Mouse (Mus musculus) liver, embryonic 14.5 days (tissue): Measurements from ENCODE around the gene Dclk2. TPM values are rescaled to one million over a fixed set of nuclear protein-coding genes. Genes with fewer than 3 reads are reported as not detected.
A peak's percentile ranks its signal among the peaks of the same experiment; 100 is the strongest.

Experiments used
- ATAC-seq: fragments of 200-750 bp; cut with Nextera tagmentation; 2 replicates; pipeline ENCODE4 v1.8.0; 2017; ENCODE audit warnings: moderate number of reproducible peaks, mild to moderate bottlenecking, moderate library complexity; ENCODE audit not compliant: insufficient read depth
- DNase-seq, 3 experiments: peaks; one replicate each; pipeline ENCODE4 v3.0.0-alpha.2; 2012 to 2013; ENCODE audit warnings: low read depth in 3 of 3, low spot score in 3 of 3
- H3K27ac ChIP-seq: fragments of 300-500 bp; sonication (generic); 2 replicates; pipeline ENCODE4 v1.5.1; 2014; ENCODE audit warnings: moderate library complexity, mild to moderate bottlenecking, control low read depth, inconsistent platforms
- H3K27me3 ChIP-seq: fragments of 300-500 bp; sonication (generic); 2 replicates; pipeline ENCODE4 v1.6.1; 2014; ENCODE audit warnings: mild to moderate bottlenecking, low read length, moderate library complexity; ENCODE audit not compliant: control insufficient read depth, insufficient read depth
- H3K36me3 ChIP-seq: fragments of 300-500 bp; sonication (generic); replicated peaks from 2 replicates; pipeline ENCODE4 v1.6.1; 2014; ENCODE audit warnings: low read depth; ENCODE audit not compliant: control insufficient read depth, insufficient read depth
- H3K4me1 ChIP-seq, 2 experiments: fragments of 200-500 bp in 1 of 2; fragments of 300-500 bp in 1 of 2; sonication (generic) in 1 of 2; replicated peaks; 2 replicates each; pipeline ENCODE4 v1.6.1; 2012 to 2014; ENCODE audit warnings: antibody characterized with exemption in 1 of 2, inconsistent platforms in 1 of 2, low read length in 1 of 2; ENCODE audit not compliant: control insufficient read depth in 2 of 2, insufficient read depth in 2 of 2
- H3K4me2 ChIP-seq: fragments of 300-500 bp; sonication (generic); 2 replicates; pipeline ENCODE4 v1.6.1; 2014; ENCODE audit warnings: low read depth, mild to moderate bottlenecking, control low read depth, moderate library complexity
- H3K4me3 ChIP-seq, 2 experiments: fragments of 200-500 bp in 1 of 2; fragments of 300-500 bp in 1 of 2; sonication (generic) in 1 of 2; 2 replicates each; pipeline ENCODE4 v1.5.1; 2012 to 2014; ENCODE audit warnings: low read depth in 2 of 2, low read length in 2 of 2, mild to moderate bottlenecking in 2 of 2, control low read depth in 1 of 2, inconsistent platforms in 1 of 2, moderate library complexity in 1 of 2; ENCODE audit not compliant: insufficient read depth in 1 of 2
- H3K9ac ChIP-seq: fragments of 300-500 bp; sonication (generic); replicated peaks from 2 replicates; pipeline ENCODE4 v1.6.1; 2014; ENCODE audit warnings: mild to moderate bottlenecking, control low read depth, moderate library complexity
- H3K9me3 ChIP-seq: fragments of 300-500 bp; sonication (generic); 2 replicates; pipeline ENCODE4 v1.6.1; 2016; ENCODE audit warnings: low read length, mixed read lengths; ENCODE audit not compliant: control insufficient read depth
- CTCF ChIP-seq: IDR thresholded peaks from 2 replicates; pipeline ENCODE4 v1.5.1; 2016; ENCODE audit warnings: antibody characterized with exemption, low read depth, control low read depth
- EP300 ChIP-seq: IDR thresholded peaks from 2 replicates; pipeline ENCODE4 v1.6.1; 2016; ENCODE audit warnings: antibody characterized with exemption, low read depth
- WGBS: fragments of 180-500 bp; shearing (Covaris S2); extraction: QIAGEN DNeasy Blood & Tissue Kit; methylation state at CpG from one replicate; pipeline ENCODE4 v1.1.7; 2014; ENCODE audit not compliant: insufficient replicate concordance; 5-methylcytosine and 5-hydroxymethylcytosine counted together
- polyA plus RNA-seq, 2 experiments: library from polyadenylated mRNA; depleted of rRNA in 1 of 2; stranded (reverse) in 1 of 2; unstranded in 1 of 2; fragments of >200 nt; fragmentation: Nextera tagmentation in 1 of 2; extraction: Ambion mirVana in 1 of 2; gene quantifications; 2 replicates each; pipeline versions ENCODE4 v1.2.1 to v1.2.3; 2012 to 2014

Dclk2 gene
- polyA plus RNA-seq, 2 experiments, result 8.7 to 12.8 TPM

GRCm38 (mm10) chr3:86793264-86793663 is 127.4 kb downstream of the Dclk2 start:
- H3K4me3 ChIP-seq, result no peak overlapping the region
- no peak for ATAC-seq
- H3K27me3 ChIP-seq, result no peaks in the 10 kb centered on the region
- no peaks in the 10 kb centered on the region for H3K9me3 ChIP-seq
- H3K36me3 ChIP-seq, result no peaks in the 10 kb centered on the region; the same call in 1 of the 2 replicates
- TF ChIP-seq EP300 (no peak), CTCF (no peak)
- H3K27ac ChIP-seq, result no peak overlapping the region
- H3K9ac ChIP-seq, result no peak overlapping the region
- H3K4me1 ChIP-seq, result peaks cover 6 to 16% of the 10 kb centered on the region in 2 experiments
- WGBS, result 70% methylated on average over 4 of the region's 4 CpGs
- H3K4me2 ChIP-seq, result no peak overlapping the region
- DNase-seq, result no peak

DNA sequence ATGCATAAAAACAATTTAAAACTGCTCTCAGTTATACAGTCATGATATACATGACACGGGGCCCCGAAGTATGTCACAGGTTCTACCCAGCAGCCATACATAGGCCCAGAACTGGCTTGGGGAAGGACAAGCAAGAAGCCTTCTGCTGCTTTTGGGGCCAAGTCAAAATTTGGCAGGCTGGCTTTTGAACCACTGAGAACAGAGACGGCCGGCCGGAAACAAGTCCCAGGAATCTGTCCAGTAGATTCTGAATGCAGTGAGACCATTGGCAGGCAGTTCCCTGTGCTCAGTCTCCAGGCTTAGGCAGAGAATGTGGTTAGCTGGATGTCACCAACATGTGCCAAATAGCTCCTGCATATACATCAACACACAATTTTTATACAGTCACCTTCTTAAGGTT is 130.9 kb downstream of the Dclk2 start:
- Histone ChIP-seq H3K4me3 (no peak overlapping the region), H3K27me3 (no peaks in the 10 kb centered on the region), H3K4me2 (no peak overlapping the region), H3K9me3 (no peaks in the 10 kb centered on the region), H3K4me1 (no peaks in the 10 kb centered on the region), H3K36me3 (no peaks in the 10 kb centered on the region; the same call in 1 of the 2 replicates), H3K9ac (no peak overlapping the region), H3K27ac (no peak overlapping the region)
- no peak for DNase-seq
- 92% methylated on average over 5 of the region's 5 CpGs for WGBS
- ATAC-seq, result no peak
- no peak for TF ChIP-seq EP300
- TF ChIP-seq CTCF, result no peak

DNA sequence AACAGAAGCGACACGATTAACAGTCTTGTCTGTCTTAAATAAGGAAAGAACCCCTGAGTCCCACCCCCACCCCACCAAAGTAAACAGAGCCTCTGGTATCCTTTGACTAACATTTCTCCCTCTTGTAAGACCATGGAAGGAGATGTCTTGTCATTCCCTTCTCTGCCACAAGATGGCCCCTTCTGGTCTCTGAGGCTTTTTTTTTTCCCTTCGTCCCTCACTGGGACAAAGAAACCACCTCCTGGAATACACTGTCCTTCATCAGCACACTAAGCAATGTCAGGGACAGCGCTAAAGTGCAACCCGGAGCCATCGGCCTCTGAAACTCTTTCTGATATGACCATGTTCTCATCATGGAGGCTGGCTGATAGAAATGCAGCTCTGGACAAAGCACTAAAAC is 131.9 kb downstream of the Dclk2 start:
- DNase-seq, result peak in 2 of 3 experiments; percentile 41 to 49
- no peak overlapping the region for H3K27ac ChIP-seq

DNA sequence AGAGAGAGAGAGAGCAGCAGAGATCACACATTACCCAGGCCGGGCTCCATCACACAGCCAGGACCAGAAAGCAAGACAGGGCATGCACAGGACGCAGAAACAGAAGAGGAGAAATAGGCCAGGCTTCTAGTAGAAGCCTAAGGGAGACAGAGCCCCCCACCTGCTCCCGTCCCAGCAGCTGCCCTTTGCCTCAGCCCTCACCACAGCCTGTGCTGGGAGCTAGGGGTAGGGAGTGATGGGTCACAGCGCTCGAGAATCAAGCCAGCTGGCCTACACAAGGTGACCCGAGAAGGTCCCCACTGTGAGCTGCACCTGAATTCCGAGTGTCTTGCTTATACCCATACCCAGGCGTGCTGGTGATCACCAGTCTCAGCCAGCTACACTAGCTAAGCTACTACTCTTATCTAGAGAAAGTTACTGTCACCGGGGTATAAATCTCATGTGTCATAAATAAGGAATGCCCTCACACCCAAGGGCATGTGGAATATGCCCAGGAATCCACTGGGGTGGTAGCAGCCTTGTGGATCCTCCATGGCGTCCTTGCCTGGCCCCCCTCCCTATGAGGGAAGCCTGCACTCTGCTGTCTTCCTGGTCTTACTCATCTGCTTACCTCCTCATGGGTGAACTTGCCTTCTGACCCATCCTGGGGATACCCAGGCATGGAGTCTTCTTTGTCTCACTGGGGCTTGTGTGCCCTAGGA is 133.1 kb downstream of the Dclk2 start:
- Histone ChIP-seq H3K4me3 (no peak overlapping the region), H3K27me3 (no peaks in the 10 kb centered on the region), H3K4me1 (no peaks in the 10 kb centered on the region), H3K4me2 (no peak overlapping the region), H3K9ac (no peak overlapping the region), H3K36me3 (no peaks in the 10 kb centered on the region; the same call in 1 of the 2 replicates), H3K9me3 (no peaks in the 10 kb centered on the region), H3K27ac (no peak overlapping the region)
- 74% methylated on average over 10 of the region's 10 CpGs for whole genome bisulfite sequencing
- ATAC-seq, result no peak
- no peak for TF ChIP-seq CTCF
- no peak for TF ChIP-seq EP300
- no peak for DNase-seq

More for the DNA sequence above, 131.9 kb downstream of the Dclk2 start:
- Histone ChIP-seq H3K9ac (no peak overlapping the region), H3K9me3 (no peaks in the 10 kb centered on the region), H3K36me3 (no peaks in the 10 kb centered on the region; the same call in 1 of the 2 replicates), H3K27me3 (no peaks in the 10 kb centered on the region), H3K4me3 (no peak overlapping the region), H3K4me1 (no peaks in the 10 kb centered on the region), H3K4me2 (no peak overlapping the region)
- 41% methylated on average over 6 of the region's 6 CpGs for WGBS
- TF ChIP-seq EP300, result no peak
- peak; percentile 74 for TF ChIP-seq CTCF
- ATAC-seq, result no peak

GRCm38 (mm10) chr3:86786845-86787351 is 133.8 kb downstream of the Dclk2 start:
- TF ChIP-seq EP300 (no peak), CTCF (no peak)
- Histone ChIP-seq H3K4me3 (no peak overlapping the region), H3K4me1 (no peaks in the 10 kb centered on the region), H3K9me3 (no peaks in the 10 kb centered on the region), H3K27ac (no peak overlapping the region), H3K9ac (no peak overlapping the region), H3K27me3 (no peaks in the 10 kb centered on the region), H3K36me3 (no peaks in the 10 kb centered on the region; the same call in 1 of the 2 replicates), H3K4me2 (no peak overlapping the region)
- WGBS, result 70% methylated on average over 11 of the region's 11 CpGs
- DNase-seq (no peak), ATAC-seq (no peak)
